Mouse (Mus musculus) effector memory CD4-positive, alpha-beta T cell, adult 5 months (primary cell): ENCODE data around the gene Gm960. TPM values are rescaled to one million over a fixed set of nuclear protein-coding genes. Genes with fewer than 3 reads are reported as not detected.

ENCODE experiments used
- polyA plus RNA-seq: library from polyadenylated mRNA; unstranded; fragments of 100-300 nt; shearing (Covaris generic); gene quantifications from one replicate; pipeline ENCODE4 v1.2.1, GENCODE M21; 2017

The Gm960 gene
- 0.17 TPM for polyA plus RNA-seq

DNA sequence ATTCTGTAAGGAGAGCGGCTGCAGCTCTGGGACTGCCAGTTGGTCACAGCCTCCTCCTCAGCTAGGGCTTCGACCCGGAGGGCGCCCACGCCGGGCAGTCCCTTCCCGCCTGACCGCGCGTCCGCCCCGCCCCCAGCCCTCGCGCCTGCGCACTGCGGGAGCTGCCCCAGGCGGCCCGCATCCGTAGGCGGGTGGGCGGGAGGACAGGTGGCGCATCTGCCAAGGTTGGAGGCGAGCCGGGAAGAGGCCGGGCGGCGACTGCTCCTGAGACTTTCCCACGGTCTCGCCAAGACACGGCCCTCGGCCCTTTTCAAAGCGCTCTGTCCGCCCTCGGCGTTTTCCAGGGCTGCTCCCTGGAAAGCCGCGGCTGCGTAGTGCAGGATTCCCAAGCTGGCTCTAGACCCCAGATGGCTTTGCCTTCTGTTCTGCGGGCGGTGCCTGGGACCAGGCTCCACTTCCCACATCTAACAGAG, at the start of gene Gm960:
Gene Gm960 (minus strand): TSS at position 464 of the 473 bp plus-strand sequence.

DNA sequence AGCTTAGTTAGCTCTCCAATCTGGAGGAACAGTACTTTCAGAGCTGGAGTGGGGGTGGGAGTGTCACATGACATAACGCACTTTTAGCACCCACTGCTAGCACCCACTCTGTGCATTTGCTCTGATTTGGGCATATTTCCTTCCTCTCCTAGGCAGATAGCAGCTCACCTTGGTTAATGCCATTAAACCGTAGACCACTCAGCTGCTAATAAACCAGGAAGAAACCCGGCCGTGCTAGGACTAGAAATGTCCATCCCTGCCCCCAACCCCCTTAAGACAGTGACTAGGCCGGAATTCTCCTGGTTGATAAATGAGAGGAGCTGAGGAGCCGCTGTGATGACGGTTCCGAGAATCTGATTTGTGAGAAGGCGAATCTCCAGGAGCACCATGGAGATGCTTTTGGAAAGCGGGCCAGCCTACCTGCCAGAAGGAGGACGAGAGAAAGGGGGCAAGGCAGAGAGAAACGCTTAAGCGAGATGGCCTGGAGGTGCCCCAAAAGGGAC, 12.7 kb upstream of the Gm960 start, which contains the start of gene Sptbn2:
Gene Sptbn2 (plus strand): TSS at position 70 of the 503 bp plus-strand sequence.

DNA sequence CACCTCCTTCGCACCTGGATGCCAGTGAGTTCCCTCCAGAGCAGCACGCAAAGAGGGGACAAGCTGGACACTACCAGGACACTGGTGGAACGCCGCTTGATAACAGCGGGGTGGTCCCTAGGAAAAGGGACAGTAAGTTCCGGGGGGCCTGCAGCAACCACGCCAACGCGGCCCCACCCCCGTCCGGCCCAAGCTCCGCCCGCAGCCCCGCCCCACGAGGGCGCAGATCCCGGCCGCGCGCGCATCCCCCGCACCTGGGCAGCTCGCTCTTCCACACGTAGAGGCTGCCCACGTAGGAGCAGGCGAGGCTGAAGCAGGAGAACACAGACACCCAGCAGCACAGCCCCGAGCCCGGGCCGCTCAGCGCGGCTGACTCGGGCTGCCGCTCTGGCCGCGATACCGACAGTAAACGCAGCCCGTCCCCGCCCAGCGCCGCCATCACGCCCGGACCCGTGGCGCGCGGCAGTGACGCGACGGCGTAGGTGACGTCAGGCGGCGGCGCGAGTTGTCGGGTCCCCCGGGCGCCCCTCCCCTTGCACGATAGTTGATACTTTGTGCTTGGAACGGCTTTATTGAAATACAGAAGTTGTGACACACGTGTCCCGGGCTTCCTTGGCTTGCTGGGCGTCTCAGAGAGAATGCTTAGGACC, 73.2 kb downstream of the Gm960 start, which contains the start of gene Rce1:
Gene Rce1 (minus strand): TSS at position 463 of the 650 bp plus-strand sequence.

DNA sequence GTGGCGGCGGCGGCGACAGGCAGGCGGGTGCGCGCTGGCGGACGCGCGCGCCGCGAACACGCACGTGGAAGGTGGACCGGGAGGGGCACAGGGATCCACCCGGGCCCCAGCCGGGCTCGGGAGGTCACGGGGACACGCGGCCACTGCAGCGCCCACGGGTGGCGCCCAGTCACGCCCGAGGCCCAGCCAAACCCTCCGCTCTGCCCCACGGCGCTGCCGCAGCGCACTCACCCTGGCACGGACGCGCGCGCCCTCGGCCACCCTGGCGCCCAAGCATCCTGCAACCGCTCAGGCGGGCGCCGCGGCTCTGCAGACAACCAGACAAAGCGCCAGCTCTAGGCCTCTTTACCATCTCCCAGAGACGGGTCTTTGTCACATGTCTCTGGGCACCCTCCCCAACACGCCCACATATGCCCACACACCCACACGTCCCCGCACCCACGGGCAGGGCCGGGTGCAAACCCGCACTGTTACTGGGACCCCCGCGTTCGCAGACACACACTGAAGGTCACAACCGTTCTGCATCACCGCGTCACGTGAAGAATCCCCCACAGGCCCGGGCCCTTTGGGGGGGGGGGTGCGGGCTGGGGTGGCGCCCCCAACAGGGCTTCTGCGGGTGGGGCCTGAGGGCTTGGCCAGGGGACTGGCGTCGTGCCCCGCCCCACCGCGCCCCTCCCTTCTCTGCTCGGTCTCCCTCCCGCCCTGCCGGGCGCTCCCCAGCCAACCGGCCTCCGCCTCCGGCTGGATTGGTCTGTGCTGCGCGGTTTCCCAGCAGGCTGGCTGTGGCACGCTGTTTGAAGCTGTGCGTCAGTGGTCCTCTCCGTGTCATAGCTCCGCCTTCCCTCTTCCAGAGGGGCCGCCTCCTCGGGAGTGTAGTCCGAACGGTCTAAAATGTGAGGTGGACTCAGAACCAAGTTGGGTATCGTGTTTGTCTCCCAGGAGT, 83.0 kb downstream of the Gm960 start, which contains the start of gene Lrfn4:
Gene Lrfn4 (minus strand): TSS at position 517 of the 943 bp plus-strand sequence.

Other genes with a start within 250 kb of the Gm960 start
- gene Syt12, start 221.2 kb downstream of the Gm960 start, polyA plus RNA-seq = not detected
- not detected for gene 2010003K11Rik, start 200.1 kb downstream of the Gm960 start, polyA plus RNA-seq
- gene Pcx, start 188.2 kb downstream of the Gm960 start, polyA plus RNA-seq = 6.3 TPM
- gene Lrfn4, start 83.0 kb downstream of the Gm960 start, polyA plus RNA-seq = 0.76 TPM
- 74.6 TPM for gene Rce1, start 73.0 kb downstream of the Gm960 start, polyA plus RNA-seq
- 0.34 TPM for gene Sptbn2, start 12.5 kb upstream of the Gm960 start, polyA plus RNA-seq
- 58.9 TPM for gene Rbm4b, start 57.8 kb upstream of the Gm960 start, polyA plus RNA-seq
- 44.4 TPM for gene Rbm4, start 95.2 kb upstream of the Gm960 start, polyA plus RNA-seq
- gene Gm21992, start 112.9 kb upstream of the Gm960 start, polyA plus RNA-seq = 19.3 TPM
- gene Rbm14, start 113.0 kb upstream of the Gm960 start, polyA plus RNA-seq = 78.0 TPM
- 30.5 TPM for gene Ccs, start 140.7 kb upstream of the Gm960 start, polyA plus RNA-seq
- gene Ccdc87, start 140.7 kb upstream of the Gm960 start, polyA plus RNA-seq = 0.11 TPM
- gene Ctsf, start 156.5 kb upstream of the Gm960 start, polyA plus RNA-seq = 8.5 TPM
- not detected for gene Actn3, start 179.2 kb upstream of the Gm960 start, polyA plus RNA-seq
- 3.8 TPM for gene Zdhhc24, start 180.0 kb upstream of the Gm960 start, polyA plus RNA-seq
- 0.37 TPM for gene Bbs1, start 208.0 kb upstream of the Gm960 start, polyA plus RNA-seq
- gene Dpp3, start 229.6 kb upstream of the Gm960 start, polyA plus RNA-seq = 59.5 TPM
- 1.1 TPM for gene Peli3, start 244.5 kb upstream of the Gm960 start, polyA plus RNA-seq